9 mouse cellular contexts compared by ENCODE assay signal in the genomic region with DNA sequence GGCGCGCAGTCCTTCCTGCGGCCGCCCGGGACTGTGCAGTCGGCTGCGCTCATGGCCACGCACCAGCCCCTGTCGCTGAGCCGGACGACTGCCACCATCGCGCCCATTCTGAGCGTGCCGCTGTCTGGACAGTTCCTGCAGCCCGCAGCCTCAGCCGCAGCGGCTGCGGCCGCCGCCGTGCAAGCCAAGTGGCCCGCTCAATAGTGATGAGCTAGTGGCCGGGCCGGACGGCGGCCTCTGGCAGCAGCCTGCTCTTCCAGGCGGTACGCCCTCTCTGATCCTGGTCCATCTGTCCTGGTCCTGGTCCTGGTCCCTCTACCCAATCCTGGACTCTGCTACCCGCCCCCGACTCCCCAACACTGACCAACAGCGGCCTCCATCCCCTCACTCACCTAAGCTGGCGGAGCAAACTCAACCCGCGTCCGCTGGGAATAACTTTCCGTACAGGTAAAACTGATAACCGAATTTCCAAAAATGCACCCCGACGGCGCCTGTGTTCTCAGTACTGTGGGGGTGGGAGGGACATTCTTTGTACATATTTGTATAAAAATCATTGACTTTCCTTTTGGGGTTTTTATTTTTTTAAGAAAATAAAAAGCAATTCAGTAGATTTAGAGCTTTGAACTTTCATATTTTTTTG. TPM values are rescaled to one million over a fixed set of nuclear protein-coding genes. Genes with fewer than 3 reads are reported as not detected.
A peak's percentile ranks its signal among the peaks of the same experiment; 100 is the strongest.
DNase-seq lines count a peak whose midpoint lies in the region; ATAC-seq and TF ChIP-seq lines count a peak whose summit lies in the region.
"Had no signal": no experiment of that assay in that cellular context is flagged by ENCODE, and none has a peak within 500 bp of the region (broad histone marks: within the 10 kb centered on the region; RNA-seq: fewer than 3 reads in every experiment).

No protein-coding gene starts in this region.

- TF ChIP-seq CTCF in heart, adult 2 months (IDR thresholded peaks at IDR 0.05): no peak
- no peak for TF ChIP-seq CTCF in heart, postnatal 0 days (IDR thresholded peaks at IDR 0.05; ENCODE audit: low read depth)
- no peak for TF ChIP-seq CTCF in liver, postnatal 0 days (IDR thresholded peaks at IDR 0.05; ENCODE audit: low read depth)

- DNase-seq in heart, adult 2 months: peak; percentile 6 to 35
- DNase-seq in heart, postnatal 25 days (ENCODE audit: low spot score): no peak
- DNase-seq in cerebellum, postnatal 25 days: peak; percentile 32 to 51
- DNase-seq in heart, postnatal 0 days (ENCODE audit: low spot score): no peak
- DNase-seq in liver, postnatal 0 days: peak; percentile 18
- no peak for DNase-seq in frontal cortex, postnatal 36 days (ENCODE audit: low spot score in 2 of 2)
- DNase-seq in thymus, postnatal 36 days: no peak
- DNase-seq in frontal cortex, postnatal 14 days (ENCODE audit: low spot score in 2 of 2): no peak

- H3K9ac ChIP-seq in heart, adult 2 months (ENCODE audit: low read depth, low read length): no peak overlapping the region
- H3K9ac ChIP-seq in heart, postnatal 0 days (replicated peaks; ENCODE audit: low read depth, low read length): no peak overlapping the region
- H3K9ac ChIP-seq in liver, postnatal 0 days (replicated peaks): no peak overlapping the region

- no peaks in the 10 kb centered on the region for H3K9me3 ChIP-seq in heart, postnatal 0 days (replicated peaks; ENCODE audit: control insufficient read depth, low read length)
- no peaks in the 10 kb centered on the region for H3K9me3 ChIP-seq in liver, postnatal 0 days (ENCODE audit: low read length)

- WGBS in heart, adult 2 months: 5% methylated on average over 41 of the region's 41 CpGs
- WGBS in heart, postnatal 0 days: 1% methylated on average over 37 of the region's 41 CpGs
- 7% methylated on average over 34 of the region's 41 CpGs for WGBS in liver, postnatal 0 days (ENCODE audit: insufficient replicate concordance)

- H3K4me3 ChIP-seq in heart, adult 2 months: no peak overlapping the region
- H3K4me3 ChIP-seq in heart, postnatal 0 days (ENCODE audit: low read depth, low read length): peak overlapping the region; percentile 39
- H3K4me3 ChIP-seq in liver, postnatal 0 days (ENCODE audit: low read depth, low read length): peak overlapping the region; percentile 37
- H3K4me3 ChIP-seq: myocyte had no signal

- intact Hi-C loops in heart, adult 2 months (cut with DNase I): no loop called here
- intact Hi-C loops in heart, postnatal 25 days (cut with DNase I): no loop called here

- no peaks in the 10 kb centered on the region for H3K36me3 ChIP-seq in heart, adult 2 months (ENCODE audit: control insufficient read depth, insufficient read depth, low read length)
- no peaks in the 10 kb centered on the region for H3K36me3 ChIP-seq in heart, postnatal 0 days (replicated peaks; ENCODE audit: control insufficient read depth, insufficient read depth, low read length)
- H3K36me3 ChIP-seq in liver, postnatal 0 days (replicated peaks; ENCODE audit: insufficient read depth, low read length): no peaks in the 10 kb centered on the region

- H3K27me3 ChIP-seq in heart, adult 2 months (ENCODE audit: control insufficient read depth, insufficient read depth, low read length): peaks cover 52% of the 10 kb centered on the region
- H3K27me3 ChIP-seq in heart, postnatal 0 days (ENCODE audit: control insufficient read depth, insufficient read depth, low read length): peaks cover 98% of the 10 kb centered on the region
- peaks cover 98% of the 10 kb centered on the region for H3K27me3 ChIP-seq in liver, postnatal 0 days (ENCODE audit: insufficient read depth, low read length)

- TF ChIP-seq POLR2A in heart, adult 2 months (IDR thresholded peaks at IDR 0.05; ENCODE audit: insufficient read depth, low read depth, low read length): no peak

- H3K79me2 ChIP-seq in heart, adult 2 months (replicated peaks; ENCODE audit: control insufficient read depth, insufficient read depth, low read length): no peaks in the 10 kb centered on the region

- peak overlapping the region; percentile 47 for H3K4me2 ChIP-seq in heart, postnatal 0 days (ENCODE audit: low read depth, low read length)
- H3K4me2 ChIP-seq in liver, postnatal 0 days (ENCODE audit: low read depth, low read length): peak overlapping the region; percentile 58

- TF ChIP-seq EP300 in heart, adult 2 months (IDR thresholded peaks at IDR 0.05; ENCODE audit: insufficient read depth, low read depth, low read length): no peak
- TF ChIP-seq EP300 in heart, postnatal 0 days (IDR thresholded peaks at IDR 0.05; ENCODE audit: low read depth): no peak
- no peak for TF ChIP-seq EP300 in liver, postnatal 0 days (IDR thresholded peaks at IDR 0.05; ENCODE audit: low read depth)

- H3K27ac ChIP-seq in heart, adult 2 months: no peak overlapping the region
- no peak overlapping the region for H3K27ac ChIP-seq in heart, postnatal 0 days (ENCODE audit: low read depth)
- no peak overlapping the region for H3K27ac ChIP-seq in liver, postnatal 0 days (ENCODE audit: low read depth)

- peak; percentile 17; the same call in 1 of the 2 replicates for ATAC-seq in heart, postnatal 0 days (ENCODE audit: insufficient read depth, low read depth)
- ATAC-seq in liver, postnatal 0 days: 0 out of 2 replicates have a peak, but pooled peaks have one; percentile 17

- H3K4me1 ChIP-seq in heart, adult 2 months (ENCODE audit: control insufficient read depth, insufficient read depth, low read length): no peaks in the 10 kb centered on the region
- peaks cover 2% of the 10 kb centered on the region; the same call in 1 of the 2 replicates for H3K4me1 ChIP-seq in heart, postnatal 0 days (ENCODE audit: control insufficient read depth, insufficient read depth)
- H3K4me1 ChIP-seq in liver, postnatal 0 days (ENCODE audit: insufficient read depth): peaks cover 12% of the 10 kb centered on the region

RNA-seq across cellular contexts. Expression of gene Foxd3, which starts 1.9 kb away (rescaled TPM):
- under 1 TPM; 0.27 to 0.86 TPM for total RNA-seq in heart, adult 2 months (2021)
- polyA plus RNA-seq in heart, adult 2 months (2012; rRNA removed): 0.59 and 0.62 TPM in 2 replicates
- under 1 TPM; 0.60 to 0.98 TPM for total RNA-seq in heart, postnatal 25 days (2021)
- total RNA-seq in heart, postnatal 0 days (2014; rRNA removed; ENCODE audit: low replicate concordance): 0.46 and 0.65 TPM in 2 replicates
- not detected in 2 replicates for polyA plus RNA-seq in heart, postnatal 0 days (2015; fragmentation: Nextera tagmentation; extraction: Ambion mirVana)
- not detected in 2 replicates for polyA plus RNA-seq in liver, postnatal 0 days (2015; fragmentation: Nextera tagmentation; extraction: Ambion mirVana)
- polyA plus RNA-seq: myocyte had no signal

RNA-seq across cellular contexts. Expression of gene Alg6, which starts 57.5 kb away (rescaled TPM):
- total RNA-seq in heart, adult 2 months (2021): 1 to 10 TPM; 5.9 to 7.0 TPM
- 1.8 and 5.8 TPM in 2 replicates for polyA plus RNA-seq in heart, adult 2 months (2012; rRNA removed)
- total RNA-seq in heart, postnatal 25 days (2021): 1 to 10 TPM; 6.7 to 6.8 TPM
- 12.4 and 54.3 TPM in 2 replicates for total RNA-seq in heart, postnatal 0 days (2014; rRNA removed; ENCODE audit: low replicate concordance)
- 6.3 and 6.5 TPM in 2 replicates for polyA plus RNA-seq in heart, postnatal 0 days (2015; fragmentation: Nextera tagmentation; extraction: Ambion mirVana)
- 4.2 and 4.9 TPM in 2 replicates for polyA plus RNA-seq in liver, postnatal 0 days (2015; fragmentation: Nextera tagmentation; extraction: Ambion mirVana)

Comparison
In these comparisons a context has a peak if more than half of its experiments do, and no peak if none do; other contexts are left out.
1. DNase-seq: peak in heart, adult 2 months (2 of 2), cerebellum, postnatal 25 days (2 of 2) and liver, postnatal 0 days (single experiment); none in heart, postnatal 25 days (single experiment), heart, postnatal 0 days (single experiment), frontal cortex, postnatal 36 days (0 of 2), thymus, postnatal 36 days (0 of 2) and frontal cortex, postnatal 14 days (0 of 2).